Mouse (Mus musculus): ENCODE measurements around the gene Apol7b.

Gene Apol7b

DNA sequence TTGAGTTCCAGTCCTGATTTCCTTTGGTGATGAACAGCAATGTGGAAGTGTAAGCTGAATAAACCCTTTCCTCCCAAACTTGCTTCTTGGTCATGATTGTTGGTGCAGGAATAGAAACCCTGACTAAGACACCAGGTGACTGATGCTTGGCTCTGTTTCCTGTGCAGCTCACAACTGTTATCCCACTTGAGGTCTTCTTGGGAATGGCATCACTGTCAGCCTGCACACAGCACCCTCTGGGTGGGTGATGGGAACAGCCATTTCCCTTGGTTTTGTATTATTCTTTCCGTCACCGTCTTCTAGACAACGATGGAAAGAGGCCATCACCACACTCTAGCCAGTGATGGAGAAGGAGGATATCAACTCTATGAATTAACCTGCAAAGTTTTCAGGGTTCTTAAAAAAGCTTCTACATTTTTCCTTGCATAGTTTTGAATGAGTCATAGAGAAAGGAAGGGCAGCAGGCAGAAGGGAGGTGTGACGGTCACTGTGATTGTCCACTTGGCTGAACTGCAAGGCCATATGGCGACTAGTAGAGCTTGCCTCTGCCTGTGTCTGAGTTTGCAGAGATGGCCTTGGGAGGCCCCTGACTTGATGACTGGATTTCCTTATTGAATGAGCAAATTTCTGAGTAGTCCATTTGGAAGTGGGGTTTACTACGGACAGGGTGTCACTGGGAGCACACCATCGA is 62.8 kb downstream of the Apol7b start:
- no peak for DNase-seq (ENCODE audit: low read depth)

DNA sequence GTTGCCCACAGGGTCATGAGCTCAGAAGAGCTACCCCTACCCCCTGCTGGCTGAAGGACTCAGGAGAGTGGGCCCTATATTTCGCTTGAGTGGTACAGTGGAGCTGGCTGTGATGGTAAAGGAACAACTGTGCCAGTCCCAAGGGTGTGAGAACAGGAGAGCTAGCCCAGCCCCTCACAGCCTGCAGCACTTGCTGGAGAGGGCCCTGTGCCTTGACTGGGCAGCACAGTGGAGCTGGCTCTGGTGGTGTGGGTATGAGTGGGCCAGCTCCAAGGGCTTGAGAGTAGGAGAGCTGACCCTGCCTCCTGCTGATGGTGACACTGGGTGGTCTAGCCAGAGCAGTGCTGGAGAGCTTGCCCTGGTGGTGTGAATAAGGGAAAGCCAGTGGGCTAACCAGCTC is 64.4 kb downstream of the Apol7b start:
- no peak for DNase-seq (ENCODE audit: low read depth)

DNA sequence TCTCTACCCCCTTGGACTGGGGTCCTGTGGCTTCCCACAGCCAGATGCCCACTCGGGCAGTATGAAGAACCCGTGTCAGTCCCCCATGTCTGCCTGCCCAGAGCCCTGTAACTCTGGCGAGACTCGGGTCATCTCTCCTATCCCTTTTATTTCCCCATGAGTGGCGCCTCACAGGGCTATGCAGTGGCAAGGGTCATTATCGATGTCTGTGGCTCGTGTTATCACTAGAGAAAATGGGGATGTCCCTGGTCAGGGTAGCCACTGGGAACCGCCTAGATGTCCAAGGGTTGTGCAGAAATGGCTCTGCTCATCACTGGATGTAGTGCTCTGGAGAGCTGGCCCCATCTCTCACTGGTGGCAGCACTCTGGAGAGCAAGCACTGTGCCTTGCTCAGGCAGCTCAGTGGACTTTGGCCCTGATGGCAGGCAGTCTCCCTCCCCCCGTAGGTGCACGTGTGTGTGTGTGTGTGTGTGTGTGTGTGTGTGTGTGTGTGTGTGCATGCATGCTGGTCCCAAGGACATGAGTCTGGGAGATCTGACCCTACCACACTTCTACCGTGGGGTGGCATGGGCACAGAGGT is 64.9 kb downstream of the Apol7b start:
- DNase-seq (ENCODE audit: low read depth) = no peak

DNA sequence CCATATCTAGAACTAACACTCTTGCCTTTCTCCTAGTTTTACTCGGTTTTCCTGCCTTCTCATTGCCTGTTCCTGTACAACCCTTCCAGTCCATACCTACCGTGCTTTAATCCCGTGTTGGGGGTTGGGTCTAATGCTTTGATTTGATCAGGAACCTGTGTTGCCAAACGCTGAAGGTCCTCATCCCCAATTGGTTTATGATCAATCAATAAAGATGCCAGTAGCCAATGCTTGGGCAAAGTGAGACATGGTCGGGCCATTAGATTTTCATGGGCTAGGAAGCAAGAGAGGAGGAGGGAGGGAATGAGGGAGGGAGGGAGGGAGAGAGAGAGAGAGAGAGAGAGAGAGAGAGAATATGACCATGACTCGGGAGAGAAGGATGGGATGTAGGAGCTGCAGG is 65.8 kb downstream of the Apol7b start:
- no peak for DNase-seq (ENCODE audit: low read depth)

DNA sequence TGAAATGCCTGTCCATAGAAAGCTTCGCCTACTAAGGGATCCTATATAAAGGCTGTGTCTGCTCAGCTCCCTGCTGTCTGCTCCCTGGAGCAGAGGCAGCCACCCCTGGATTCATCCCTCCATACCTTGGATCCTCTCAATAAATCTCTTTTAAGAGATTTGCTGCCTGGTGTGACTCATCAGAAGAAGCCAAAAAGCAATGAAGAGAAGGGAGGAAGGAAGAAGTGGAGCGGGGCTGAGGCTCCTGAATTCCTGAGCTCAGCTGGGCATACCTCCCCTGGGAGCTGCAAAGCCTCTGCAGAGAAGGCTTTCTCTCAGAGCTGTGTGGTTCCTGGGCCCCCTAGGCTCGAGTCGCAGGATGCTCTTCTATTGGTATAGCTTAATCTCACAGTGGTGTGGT is 67.4 kb downstream of the Apol7b start:
- DNase-seq (ENCODE audit: low read depth) = no peak

DNA sequence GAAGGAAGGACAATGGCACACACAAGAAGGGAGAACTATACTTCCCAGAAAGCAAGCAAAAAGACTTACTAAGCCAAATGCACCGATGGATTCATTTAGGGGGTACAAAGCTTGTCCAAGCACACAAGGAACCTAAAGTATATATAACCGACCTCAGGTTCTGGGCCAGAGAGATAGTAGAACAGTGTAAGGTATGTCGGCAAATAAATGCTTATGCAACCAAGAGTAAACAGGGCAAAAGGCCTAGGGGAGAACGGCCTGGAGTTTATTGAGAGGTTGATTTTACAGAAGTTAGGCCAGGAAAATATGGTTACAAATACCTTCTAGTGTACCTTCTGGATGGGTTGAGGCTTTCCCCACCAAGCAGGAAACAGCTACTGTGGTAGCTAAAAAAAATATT is 69.9 kb downstream of the Apol7b start:
- DNase-seq (ENCODE audit: low read depth) = no peak

DNA sequence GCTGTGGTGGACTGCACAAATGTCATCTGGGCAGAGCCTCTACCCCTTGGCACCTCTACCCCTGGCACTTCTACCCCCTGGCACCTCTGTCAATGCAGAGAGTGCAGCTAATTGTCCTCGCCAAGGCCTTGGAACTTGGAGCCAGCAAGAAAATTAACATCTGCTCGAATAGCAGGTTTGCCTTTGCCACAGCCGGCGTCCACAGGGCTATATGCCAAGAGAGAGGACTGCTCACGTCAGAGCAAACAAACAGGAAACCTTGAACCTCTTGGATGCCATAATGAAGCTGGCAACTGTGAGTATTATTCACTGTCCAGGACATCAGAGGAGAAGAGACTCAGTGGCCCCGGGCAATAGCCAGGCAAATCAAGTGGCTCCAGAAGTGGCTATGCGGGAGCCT is 70.4 kb downstream of the Apol7b start:
- DNase-seq (ENCODE audit: low read depth) = no peak

All from 416B (cell line).